Mouse (Mus musculus) mammary gland, adult 2 months (tissue): ENCODE measurements around the gene Anp32b. TPM values are rescaled to one million over a fixed set of nuclear protein-coding genes. Genes with fewer than 3 reads are reported as not detected.

Source experiments
- polyA plus RNA-seq: library from polyadenylated mRNA; depleted of rRNA; stranded (reverse); fragments of >200 nt; gene quantifications from 2 replicates; pipeline ENCODE4 v1.2.3, GENCODE M21; 2012; ENCODE audit warnings: low replicate concordance; rRNA removed

Gene Anp32b
- polyA plus RNA-seq = 7.1 and 35.1 TPM in 2 replicates

DNA sequence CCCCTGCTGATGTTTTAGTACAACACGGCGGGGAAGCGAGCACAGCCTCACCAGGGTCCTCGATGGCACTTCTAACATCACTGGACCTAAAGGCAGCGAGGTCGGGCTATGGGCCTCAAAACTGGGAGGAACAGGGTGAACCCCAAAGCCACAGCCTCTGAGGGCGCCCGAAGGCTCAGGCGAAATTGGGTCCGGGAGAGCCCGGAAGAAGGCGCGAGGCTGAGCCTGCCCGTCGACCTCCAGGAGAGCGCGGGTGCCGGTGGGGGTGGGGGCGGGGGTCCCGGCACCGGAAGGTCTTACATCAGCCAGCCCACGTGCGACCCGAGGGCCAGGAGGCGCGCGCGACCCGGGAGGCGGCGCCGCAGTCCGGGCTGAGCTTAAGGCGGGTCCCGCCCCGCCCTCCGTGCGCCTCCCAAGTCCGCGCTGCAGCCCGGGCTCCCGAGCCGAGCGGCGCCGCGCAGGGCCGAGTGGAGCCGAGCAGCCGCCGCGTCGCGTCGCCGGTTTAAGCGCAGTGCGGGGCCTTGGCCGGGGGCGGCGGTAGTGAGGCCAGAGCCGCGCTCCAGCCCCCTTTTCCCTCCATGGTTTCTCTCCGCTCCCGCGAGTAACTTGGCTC, at the start of gene Anp32b:
TSS of gene Anp32b (plus strand) at position 384 of the 613 bp plus-strand sequence.

GRCm38 (mm10) chr4:46413406-46413805, 37.3 kb upstream of the Anp32b start, which contains the start of gene Hemgn:
Gene Hemgn, minus strand, starts transcription at chr4:46413506.

DNA sequence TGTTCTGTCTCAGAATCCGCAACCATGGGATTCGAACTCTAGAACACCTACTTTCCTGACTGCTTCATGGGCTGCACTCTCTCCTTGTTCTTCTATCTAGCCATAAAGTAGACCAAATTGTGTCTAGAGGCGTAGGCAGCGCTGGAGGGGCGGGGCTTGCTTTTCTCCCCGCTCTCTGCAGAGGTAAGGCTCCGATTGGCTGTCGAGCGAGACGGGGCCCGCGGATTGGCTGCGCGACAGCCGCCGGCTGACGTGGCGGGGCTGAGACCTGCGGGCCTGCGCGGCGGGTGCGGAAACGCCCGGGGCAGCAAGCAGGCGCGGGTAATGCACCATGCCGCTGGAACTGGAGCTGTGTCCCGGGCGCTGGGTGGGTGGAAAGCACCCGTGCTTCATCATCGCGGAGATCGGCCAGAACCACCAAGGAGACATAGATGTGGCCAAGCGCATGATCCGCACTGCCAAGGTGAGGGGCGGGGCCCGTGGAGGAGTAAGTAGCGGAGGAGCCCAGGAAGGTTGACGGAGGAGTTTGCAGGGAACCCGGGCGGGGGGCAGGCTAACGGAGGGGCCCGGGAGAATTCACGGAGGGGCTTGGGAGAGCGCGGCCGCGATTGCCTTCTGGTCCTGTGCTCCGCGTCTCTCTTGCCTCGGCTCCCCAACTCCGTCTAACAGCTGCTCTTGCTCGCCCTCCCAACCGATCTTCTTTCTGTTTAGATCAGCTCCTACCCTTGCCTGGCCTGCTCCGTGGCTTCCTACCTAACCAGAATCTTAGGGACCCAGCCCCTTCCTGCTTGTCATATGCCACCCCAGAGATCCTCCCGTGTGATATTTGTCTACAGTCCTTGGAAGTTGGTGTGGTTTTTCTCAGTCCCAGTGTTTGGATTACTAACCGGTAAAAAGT, 38.6 kb downstream of the Anp32b start, which contains the start of gene Nans:
TSS of gene Nans (plus strand) at position 221 of the 898 bp plus-strand sequence.

Other genes with a start within 250 kb of the Anp32b start
- gene Foxe1, start 107.3 kb upstream of the Anp32b start, polyA plus RNA-seq = 0.04 TPM in 1 of 2 replicates, not detected in the other
- 5.5 and 6.4 TPM in 2 replicates for gene Trmo, start 61.5 kb upstream of the Anp32b start, polyA plus RNA-seq
- 0.09 TPM in 1 of 2 replicates, not detected in the other for gene Hemgn, start 37.4 kb upstream of the Anp32b start, polyA plus RNA-seq
- gene Nans, start 38.3 kb downstream of the Anp32b start, polyA plus RNA-seq = 22.9 and 23.7 TPM in 2 replicates
- gene Trim14, start 85.2 kb downstream of the Anp32b start, polyA plus RNA-seq = 11.0 and 54.5 TPM in 2 replicates
- 27.9 and 67.4 TPM in 2 replicates for gene Coro2a, start 151.3 kb downstream of the Anp32b start, polyA plus RNA-seq
- 8.7 and 11.2 TPM in 2 replicates for gene Tbc1d2, start 199.3 kb downstream of the Anp32b start, polyA plus RNA-seq